ENCODE assay signal across 26 mouse cellular contexts in the genomic region with DNA sequence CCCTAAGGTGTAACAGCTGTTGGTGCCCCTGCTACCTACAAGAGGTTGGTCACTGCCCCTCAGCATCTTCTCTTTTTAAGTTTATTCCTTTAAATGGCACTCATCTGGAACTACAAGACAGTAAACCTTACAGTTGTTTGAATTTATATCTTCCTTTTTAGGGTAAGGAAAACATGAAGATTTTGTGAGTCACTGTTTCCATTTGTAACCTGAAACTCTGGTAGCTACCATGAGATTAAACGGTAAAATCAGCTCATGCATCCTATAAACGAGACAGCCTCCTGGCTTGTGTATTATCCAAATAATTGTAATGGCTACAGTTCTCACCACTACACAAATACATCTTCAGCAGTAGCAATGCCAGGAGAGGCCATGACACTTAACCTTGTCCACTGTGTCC. TPM values are rescaled to one million over a fixed set of nuclear protein-coding genes. Genes with fewer than 3 reads are reported as not detected.
A peak's percentile ranks its signal among the peaks of the same experiment; 100 is the strongest.
DNase-seq lines count a peak whose midpoint lies in the region; TF ChIP-seq lines count a peak whose summit lies in the region.
"Had no signal": no experiment of that assay in that cellular context is flagged by ENCODE, and none has a peak within 500 bp of the region (broad histone marks: within the 10 kb centered on the region; RNA-seq: fewer than 3 reads in every experiment).

No protein-coding gene starts in this region.

- no peak overlapping the region for H3K4me3 ChIP-seq in CH12.LX (replicated peaks in 1 of 3; ENCODE audit: low read depth in 2 of 3, low read length in 2 of 3, poor library complexity in 1 of 3)
- H3K4me3 ChIP-seq: embryonic facial prominence, embryonic 13.5 days; embryonic facial prominence, embryonic 15.5 days; forebrain, embryonic 12.5 days had no signal

- no peaks in the 10 kb centered on the region for H3K9me3 ChIP-seq in CH12.LX (replicated peaks; ENCODE audit: low read length)
- H3K9me3 ChIP-seq: embryonic facial prominence, embryonic 13.5 days; embryonic facial prominence, embryonic 15.5 days; forebrain, embryonic 12.5 days had no signal

- H3K27ac ChIP-seq in CH12.LX (ENCODE audit: insufficient read depth, low read depth): no peak overlapping the region
- H3K27ac ChIP-seq: embryonic facial prominence, embryonic 13.5 days; embryonic facial prominence, embryonic 15.5 days; forebrain, embryonic 12.5 days had no signal

- H3K27me3 ChIP-seq in CH12.LX (replicated peaks): no peaks in the 10 kb centered on the region
- H3K27me3 ChIP-seq: embryonic facial prominence, embryonic 13.5 days; embryonic facial prominence, embryonic 15.5 days; forebrain, embryonic 12.5 days had no signal

- peak; percentile 4 for DNase-seq in embryo, embryonic 11 days
- DNase-seq in embryo, embryonic 9.5 days (ENCODE audit: extremely low spot score): no peak
- DNase-seq in CH12.LX (ENCODE audit: extremely low read depth): peak; percentile 12
- peak; percentile 23 for DNase-seq in forelimb bud, embryonic 11.5 days (ENCODE audit: low read depth, low spot score)
- no peak for DNase-seq in left cerebral cortex, adult 18-20 months (ENCODE audit: low spot score in 2 of 2)
- no peak for DNase-seq in kidney, adult 11 months
- DNase-seq in right cerebral cortex, adult 18-20 months: no peak
- DNase-seq: adrenal gland, adult 2 months; adrenal gland, postnatal 10 days; adrenal gland, postnatal 25 days; B cell, adult 2 months; cerebellum, adult 11 months; cerebellum, adult 18-20 months; cerebellum, adult 8-10 months; cerebellum, adult 9-11 months; cerebellum, postnatal 14 days; cerebellum, postnatal 36 days had no signal

- no peak for TF ChIP-seq POLR2A in CH12.LX (IDR thresholded peaks at IDR 0.05; ENCODE audit: low read depth, low read length)

- H3K4me1 ChIP-seq in CH12.LX (ENCODE audit: control insufficient read depth in 1 of 2, insufficient read depth in 2 of 2): peaks cover 0 to 16% of the 10 kb centered on the region in 2 experiments; a peak in 1 of 4 replicates
- H3K4me1 ChIP-seq: embryonic facial prominence, embryonic 13.5 days; embryonic facial prominence, embryonic 15.5 days; forebrain, embryonic 12.5 days had no signal

- in situ Hi-C loops in CH12.LX (cut with MboI; ENCODE audit: low pct_ligation_motif_present, low pct_unique_long_range_greater_than_20kb, low sequenced_read_pairs): loop anchor here (25.0 kb wide), 1 partner anchor 408 kb away; no protein-coding TSS in a partner anchor

- TF ChIP-seq EP300 in CH12.LX (IDR thresholded peaks at IDR 0.05; ENCODE audit: low read length): peak; percentile 69

- no peak for TF ChIP-seq RAD21 in CH12.LX (IDR thresholded peaks at IDR 0.05; ENCODE audit: low read depth, low read length)

- no peak overlapping the region for H3K9ac ChIP-seq in CH12.LX (ENCODE audit: insufficient read depth, low read depth)
- H3K9ac ChIP-seq: embryonic facial prominence, embryonic 13.5 days; embryonic facial prominence, embryonic 15.5 days; forebrain, embryonic 12.5 days had no signal

- dilution Hi-C loops in CH12.LX (cut with MboI; ENCODE audit: extremely low pct_ligation_motif_present, extremely low pct_unique_long_range_greater_than_20kb, low sequenced_read_pairs): no loop called here

- no peaks in the 10 kb centered on the region for H3K79me2 ChIP-seq in CH12.LX (replicated peaks; ENCODE audit: control insufficient read depth, extremely low read depth, insufficient read depth, poor library complexity, severe bottlenecking)

- no peak for TF ChIP-seq CTCF in CH12.LX (conservative IDR thresholded peaks at IDR 0.05 in 1 of 2, IDR thresholded peaks at IDR 0.05 in 1 of 2; ENCODE audit: low read depth in 2 of 2, low read length in 2 of 2)

- H3K36me3 ChIP-seq in CH12.LX (replicated peaks in 1 of 2; ENCODE audit: control insufficient read depth in 1 of 2, insufficient read depth in 1 of 2, low read length in 1 of 2): no peaks in the 10 kb centered on the region
- H3K36me3 ChIP-seq: embryonic facial prominence, embryonic 13.5 days; embryonic facial prominence, embryonic 15.5 days; forebrain, embryonic 12.5 days had no signal

- no peak overlapping the region for H3K4me2 ChIP-seq in CH12.LX (ENCODE audit: insufficient read depth, low read depth, poor library complexity, severe bottlenecking)
- H3K4me2 ChIP-seq: embryonic facial prominence, embryonic 13.5 days; embryonic facial prominence, embryonic 15.5 days; forebrain, embryonic 12.5 days had no signal

TF ChIP-seq in CH12.LX, 34 proteins besides CTCF, POLR2A, EP300 and RAD21:
- peak; percentile 53 for TF ChIP-seq JUN (IDR thresholded peaks at IDR 0.05; ENCODE audit: insufficient read depth, low read depth, low read length)
- no peak for TF ChIP-seq RCOR1 (conservative IDR thresholded peaks at IDR 0.05; ENCODE audit: low read depth, low read length)
- TF ChIP-seq JUND (conservative IDR thresholded peaks at IDR 0.05; ENCODE audit: low read depth, low read length): peak; percentile 88

RNA-seq across cellular contexts. Expression of gene Plscr5, which starts 11.7 kb away (rescaled TPM):
- not detected in 2 replicates for total RNA-seq in CH12.LX (2012; rRNA removed)
- total RNA-seq in CH12.LX (2014; rRNA removed): not detected in 2 replicates
- not detected in 2 replicates for polyA plus RNA-seq in CH12.LX (2012; ENCODE audit: insufficient read length, low read depth)
- not detected for total RNA-seq in left cerebral cortex, adult 18-20 months (2021)
- total RNA-seq: adrenal gland, adult 2 months; adrenal gland, postnatal 10 days; adrenal gland, postnatal 25 days; adrenal gland, postnatal 4 days; common myeloid progenitor, adult 5-6 weeks; ES-E14; MEL had no signal
- polyA plus RNA-seq: adrenal gland, adult 2 months; CD4-positive, CD25-positive, alpha-beta regulatory T cell, adult 4 months; embryonic facial prominence, embryonic 11.5 days; embryonic facial prominence, embryonic 13.5 days; embryonic facial prominence, embryonic 15.5 days; forebrain, embryonic 12.5 days had no signal

RNA-seq across cellular contexts. Expression of gene Plscr1, which starts 45.2 kb away (rescaled TPM):
- total RNA-seq in CH12.LX (2012; rRNA removed) (206 and 403 TPM in 2 replicates), CH12.LX (2014; rRNA removed) (489 and 502 TPM in 2 replicates)
- polyA plus RNA-seq in CH12.LX (2012; ENCODE audit: insufficient read length, low read depth): 194 and 201 TPM in 2 replicates
- total RNA-seq in left cerebral cortex, adult 18-20 months (2021): 1 to 10 TPM; 1.7 to 2.0 TPM

Comparison
In these comparisons a context has a peak if more than half of its experiments do, and no peak if none do; other contexts are left out.
1. DNase-seq: peak in embryo, embryonic 11 days (single experiment), CH12.LX (single experiment) and forelimb bud, embryonic 11.5 days (single experiment); none in embryo, embryonic 9.5 days (single experiment), left cerebral cortex, adult 18-20 months (0 of 2), kidney, adult 11 months (single experiment) and right cerebral cortex, adult 18-20 months (single experiment).
2. RNA of gene Plscr1, which starts 45.2 kb away (total RNA-seq): 206 to 502 TPM in CH12.LX; 1.7 to 2.0 TPM in left cerebral cortex, adult 18-20 months; every median in the first group is over 10 times any median in the second.